Mouse (Mus musculus): Measurements from ENCODE around the gene Timp3.

DNA sequence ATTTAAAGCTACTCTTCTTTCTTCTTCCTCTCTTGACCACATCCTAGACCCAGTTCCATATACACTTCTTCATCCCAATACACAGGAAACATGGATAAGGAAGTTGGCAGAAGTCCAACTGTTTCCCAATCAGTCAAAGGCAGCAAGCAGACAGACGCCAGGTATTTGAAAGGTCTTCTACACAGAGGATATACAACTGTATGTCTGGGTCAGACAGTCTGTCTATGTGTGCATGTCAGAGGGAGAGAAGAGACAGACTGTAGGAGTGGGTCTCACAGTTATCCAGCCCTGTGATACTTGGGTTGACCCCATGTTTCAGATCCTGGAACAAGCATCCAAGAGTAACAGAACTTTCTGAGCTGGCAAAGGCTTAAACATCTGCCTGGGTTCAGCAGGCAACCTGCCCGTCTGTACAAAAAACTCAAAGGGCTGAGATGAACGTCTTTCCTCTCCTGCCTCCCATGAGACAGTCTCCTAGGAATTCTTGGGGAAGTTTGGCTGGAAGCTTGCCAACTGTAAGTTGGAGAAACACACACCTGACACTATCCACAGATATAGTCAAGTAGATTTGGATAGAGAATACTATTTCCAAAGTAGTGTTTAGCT lies 46.2 kb downstream of the Timp3 start:
- TF ChIP-seq CTCF (IDR thresholded peaks at IDR 0.05; ENCODE audit: low read depth, low read length) (no peak), POLR2A (IDR thresholded peaks at IDR 0.05; ENCODE audit: insufficient read depth, low read length) (no peak)

Data from ES-Bruce4 (cell line).